Mouse (Mus musculus): ENCODE results near the gene Tnfrsf26. TPM values are rescaled to one million over a fixed set of nuclear protein-coding genes. Genes with fewer than 3 reads are reported as not detected.
"Not testable (repeated sequence)": the region's sequence is repeated elsewhere in the genome, so short reads cannot be mapped to it uniquely, and the experiment has no call there.

Gene Tnfrsf26
- 0.93 and 1.8 TPM in 2 replicates for total RNA-seq (2021)
- long read RNA-seq, experiment 1 = 0 reads
- long read RNA-seq, experiment 2, partial matches to known transcripts = 0 of 2 reads
- long read RNA-seq, experiment 2, other reads (novel, unspliced or antisense) = 2 of 2 reads

GRCm38 (mm10) chr7:143628540-143628939, at the start of gene Tnfrsf26:
Gene Tnfrsf26, minus strand, starts transcription at chr7:143628722.
- DNase-seq = no peak

GRCm38 (mm10) chr7:143666427-143667311, 38.1 kb upstream of the Tnfrsf26 start:
- no peak for DNase-seq

GRCm38 (mm10) chr7:143663470-143663869, 34.9 kb upstream of the Tnfrsf26 start:
- no peak for DNase-seq

- no peak for DNase-seq
These were observed 32.3 kb upstream of the Tnfrsf26 start for GRCm38 (mm10) chr7:143660797-143661196.

GRCm38 (mm10) chr7:143649769-143650346, 21.3 kb upstream of the Tnfrsf26 start:
- DNase-seq = not testable (repeated sequence)

- DNase-seq = peak; percentile 92
These were observed 20.7 kb upstream of the Tnfrsf26 start, which contains the start of gene Tnfrsf22 for GRCm38 (mm10) chr7:143649034-143649768. Gene Tnfrsf22, minus strand, starts transcription at chr7:143649661.

GRCm38 (mm10) chr7:143643949-143644348, 15.4 kb upstream of the Tnfrsf26 start:
- DNase-seq = not testable (repeated sequence)

GRCm38 (mm10) chr7:143636674-143637073, 8.2 kb upstream of the Tnfrsf26 start:
- no peak for DNase-seq

- DNase-seq = no peak
These were observed 3.0 kb upstream of the Tnfrsf26 start for GRCm38 (mm10) chr7:143631503-143631902.

GRCm38 (mm10) chr7:143629501-143629900, 979 bp upstream of the Tnfrsf26 start:
- DNase-seq = no peak

- no peak for DNase-seq
These were observed 801 bp downstream of the Tnfrsf26 start for GRCm38 (mm10) chr7:143627555-143628286.

GRCm38 (mm10) chr7:143626178-143626577, 2.3 kb downstream of the Tnfrsf26 start:
- DNase-seq = no peak

- DNase-seq = no peak
These were observed 3.4 kb downstream of the Tnfrsf26 start for GRCm38 (mm10) chr7:143625151-143625550.

GRCm38 (mm10) chr7:143624561-143624960, 4.0 kb downstream of the Tnfrsf26 start:
- DNase-seq = no peak

GRCm38 (mm10) chr7:143620951-143621350, 7.6 kb downstream of the Tnfrsf26 start:
- DNase-seq = no peak

- peak; percentile 14 for DNase-seq
These were observed 14.0 kb downstream of the Tnfrsf26 start for GRCm38 (mm10) chr7:143614404-143615135.

GRCm38 (mm10) chr7:143612215-143612614, 16.3 kb downstream of the Tnfrsf26 start:
- DNase-seq = no peak

- DNase-seq = no peak
These were observed 23.2 kb downstream of the Tnfrsf26 start for GRCm38 (mm10) chr7:143605321-143605720.

GRCm38 (mm10) chr7:143604889-143605288, 23.6 kb downstream of the Tnfrsf26 start:
- no peak for DNase-seq

GRCm38 (mm10) chr7:143601705-143602104, 26.8 kb downstream of the Tnfrsf26 start:
- no peak for DNase-seq

GRCm38 (mm10) chr7:143600231-143600740, 28.2 kb downstream of the Tnfrsf26 start:
- DNase-seq = no peak
